Mouse (Mus musculus): ENCODE results near the gene Prkci. TPM values are rescaled to one million over a fixed set of nuclear protein-coding genes. Genes with fewer than 3 reads are reported as not detected.

Gene Prkci
- total RNA-seq, 2 experiments from 2014 or later: 1.3 to 2.9 TPM

- no peak for ATAC-seq (replicated peaks; ENCODE audit: low FRiP score, poor library complexity, severe bottlenecking)
Observed at GRCm38 (mm10) chr3:31100802-31101201, 105.3 kb downstream of the Prkci start.

Other genes with a start within 250 kb of the Prkci start
- 0.42 TPM in 1 of 2 replicates, not detected in the other for gene Samd7, start 249.5 kb upstream of the Prkci start, total RNA-seq (2015; ENCODE audit: low replicate concordance)
- not detected in 2 replicates for gene Samd7, start 249.5 kb upstream of the Prkci start, total RNA-seq (2017; ENCODE audit: low replicate concordance)
- gene Sec62, start 202.9 kb upstream of the Prkci start, total RNA-seq (2015; ENCODE audit: low replicate concordance): 93.0 and 140 TPM in 2 replicates
- 174 and 189 TPM in 2 replicates for gene Sec62, start 202.9 kb upstream of the Prkci start, total RNA-seq (2017; ENCODE audit: low replicate concordance)
- 10.5 and 16.8 TPM in 2 replicates for gene Gpr160, start 139.8 kb upstream of the Prkci start, total RNA-seq (2015; ENCODE audit: low replicate concordance)
- gene Gpr160, start 139.8 kb upstream of the Prkci start, total RNA-seq (2017; ENCODE audit: low replicate concordance): 6.4 and 14.8 TPM in 2 replicates
- 15.9 and 20.2 TPM in 2 replicates for gene Phc3, start 26.3 kb upstream of the Prkci start, total RNA-seq (2015; ENCODE audit: low replicate concordance)
- gene Phc3, start 26.3 kb upstream of the Prkci start, total RNA-seq (2017; ENCODE audit: low replicate concordance): 17.8 and 23.1 TPM in 2 replicates
- 2.9 and 8.4 TPM in 2 replicates for gene Skil, start 99.3 kb downstream of the Prkci start, total RNA-seq (2015; ENCODE audit: low replicate concordance)
- 4.9 and 13.2 TPM in 2 replicates for gene Skil, start 99.3 kb downstream of the Prkci start, total RNA-seq (2017; ENCODE audit: low replicate concordance)
- not detected in 2 replicates for gene Cldn11, start 154.2 kb downstream of the Prkci start, total RNA-seq (2015; ENCODE audit: low replicate concordance)
- not detected in 2 replicates for gene Cldn11, start 154.2 kb downstream of the Prkci start, total RNA-seq (2017; ENCODE audit: low replicate concordance)